Mouse (Mus musculus) midbrain, embryonic 10.5 days (tissue): ENCODE measurements around the gene Fam76b. TPM values are rescaled to one million over a fixed set of nuclear protein-coding genes. Genes with fewer than 3 reads are reported as not detected.

Source experiments
- DNase-seq: peaks from one replicate; pipeline ENCODE4 v3.0.0-alpha.2; 2017; ENCODE audit warnings: low spot score
- H3K27ac ChIP-seq: fragments of 300-500 bp; sonication (generic); replicated peaks from 2 replicates; pipeline ENCODE4 v1.5.1; 2016; ENCODE audit warnings: mild to moderate bottlenecking
- H3K27me3 ChIP-seq: fragments of 300-500 bp; sonication (generic); 2 replicates; pipeline ENCODE4 v1.6.1; 2016; ENCODE audit warnings: low read depth, mild to moderate bottlenecking; ENCODE audit not compliant: poor library complexity, severe bottlenecking
- H3K36me3 ChIP-seq: fragments of 300-500 bp; sonication (generic); 2 replicates; pipeline ENCODE4 v1.6.1; 2016; ENCODE audit warnings: mild to moderate bottlenecking, moderate library complexity
- H3K4me1 ChIP-seq: fragments of 300-500 bp; sonication (generic); 2 replicates; pipeline ENCODE4 v1.6.1; 2016
- H3K4me3 ChIP-seq: fragments of 300-500 bp; sonication (generic); 2 replicates; pipeline ENCODE4 v1.5.1; 2016; ENCODE audit warnings: mild to moderate bottlenecking, moderate library complexity
- H3K9me3 ChIP-seq: fragments of 300-500 bp; sonication (generic); replicated peaks from 2 replicates; pipeline ENCODE4 v1.6.1; 2016; ENCODE audit warnings: mild to moderate bottlenecking
- WGBS: fragments of 180-500 bp; shearing (Covaris S2); methylation state at CpG from one replicate; pipeline ENCODE4 v1.1.7; 2016; 5-methylcytosine and 5-hydroxymethylcytosine counted together
- polyA plus RNA-seq: library from polyadenylated mRNA; unstranded; fragments of >200 nt; fragmentation: Nextera tagmentation; extraction: Ambion mirVana; gene quantifications from 2 replicates; pipeline ENCODE4 v1.2.1, GENCODE M21; 2016

Fam76b gene
- polyA plus RNA-seq, 1 experiment from 2014 or later = 23.4 TPM

DNA sequence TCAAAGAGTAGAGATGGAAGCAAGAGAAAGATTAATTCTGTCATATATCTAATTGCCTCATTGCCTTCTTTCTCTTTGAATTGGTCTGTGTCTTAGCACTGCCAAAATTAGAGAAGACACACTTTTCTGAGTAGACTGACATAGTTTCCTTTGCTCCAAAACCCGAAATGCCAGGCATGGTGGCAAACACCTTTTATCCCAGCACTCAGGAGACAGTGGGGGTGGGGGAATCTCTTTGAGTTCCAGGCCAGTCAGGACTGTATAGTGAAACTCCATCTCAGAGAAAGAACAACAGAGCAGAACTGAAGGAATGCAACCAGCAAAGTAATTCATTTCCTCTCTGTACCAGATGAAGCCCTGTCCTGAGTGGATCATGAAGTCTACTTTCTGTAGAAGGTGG is 53.2 kb downstream of the Fam76b start:
- no peaks in the 10 kb centered on the region for H3K4me1 ChIP-seq
- H3K9me3 ChIP-seq = no peaks in the 10 kb centered on the region
- DNase-seq = no peak
- WGBS = 66% methylated on average over 1 of the region's 1 CpGs
- no peak overlapping the region for H3K27ac ChIP-seq
- H3K27me3 ChIP-seq = no peaks in the 10 kb centered on the region
- no peaks in the 10 kb centered on the region for H3K36me3 ChIP-seq
- H3K4me3 ChIP-seq = no peak overlapping the region

GRCm38 (mm10) chr9:13882478-13882877 is 55.0 kb downstream of the Fam76b start:
- no peak for DNase-seq
- no peaks in the 10 kb centered on the region for H3K4me1 ChIP-seq
- no peak overlapping the region for H3K27ac ChIP-seq
- H3K4me3 ChIP-seq = no peak overlapping the region
- WGBS = 50% methylated on average over 2 of the region's 2 CpGs
- no peaks in the 10 kb centered on the region for H3K27me3 ChIP-seq
- no peaks in the 10 kb centered on the region for H3K9me3 ChIP-seq
- no peaks in the 10 kb centered on the region for H3K36me3 ChIP-seq

DNA sequence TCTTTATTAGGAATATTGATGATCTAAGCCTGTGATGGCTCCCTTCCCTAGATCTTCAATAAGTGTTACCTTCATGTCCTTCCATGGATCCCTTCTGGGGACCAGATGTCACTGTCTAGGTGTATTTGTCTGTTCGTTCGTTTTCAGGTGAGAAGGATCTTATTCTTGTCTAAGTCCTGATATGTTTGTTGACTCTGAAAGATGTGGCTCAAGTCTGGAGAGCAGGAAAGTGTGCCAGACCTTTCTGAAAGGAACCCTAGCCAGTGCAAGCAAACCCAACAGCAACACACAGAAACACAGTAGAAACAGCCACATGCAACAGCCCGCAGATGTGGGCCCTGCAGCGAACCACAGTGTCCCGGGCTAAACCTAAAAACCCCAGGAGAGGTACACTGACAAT is 61.5 kb downstream of the Fam76b start:
- H3K27me3 ChIP-seq = no peaks in the 10 kb centered on the region
- H3K4me3 ChIP-seq = no peak overlapping the region
- no peak overlapping the region; the same call in 1 of the 2 replicates for H3K27ac ChIP-seq
- peaks cover 3% of the 10 kb centered on the region; the same call in 1 of the 2 replicates for H3K4me1 ChIP-seq
- no peak for DNase-seq
- H3K9me3 ChIP-seq = peaks cover 8% of the 10 kb centered on the region
- H3K36me3 ChIP-seq = no peaks in the 10 kb centered on the region
- 75% methylated on average over 5 of the region's 5 CpGs for WGBS

DNA sequence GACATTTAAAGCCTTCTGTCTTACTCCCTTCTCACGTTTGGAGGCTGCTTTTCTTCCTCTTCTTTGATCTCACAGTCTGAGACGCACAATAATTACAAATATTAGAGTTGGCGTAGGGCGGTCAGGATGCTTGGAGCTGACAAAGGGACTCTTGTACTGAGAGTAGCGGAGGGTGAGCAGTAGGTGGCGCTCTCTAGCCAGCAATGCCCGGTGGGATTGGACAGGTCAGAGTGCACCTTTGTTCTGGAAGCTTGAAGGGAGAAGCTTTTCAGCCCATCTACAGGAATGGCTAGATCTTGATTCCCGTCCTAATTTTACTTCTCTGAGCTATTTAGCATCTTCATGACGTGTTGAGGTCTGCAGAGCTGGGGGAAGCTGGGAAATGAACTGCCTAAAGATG is 62.1 kb downstream of the Fam76b start:
- peaks cover 3% of the 10 kb centered on the region; the same call in 1 of the 2 replicates for H3K4me1 ChIP-seq
- 16% methylated on average over 9 of the region's 9 CpGs for WGBS
- H3K9me3 ChIP-seq = peaks cover 8% of the 10 kb centered on the region
- peak; percentile 82 for DNase-seq
- H3K27ac ChIP-seq = peak overlapping the region; percentile 55
- H3K36me3 ChIP-seq = no peaks in the 10 kb centered on the region
- no peaks in the 10 kb centered on the region for H3K27me3 ChIP-seq
- H3K4me3 ChIP-seq = no peak overlapping the region

DNA sequence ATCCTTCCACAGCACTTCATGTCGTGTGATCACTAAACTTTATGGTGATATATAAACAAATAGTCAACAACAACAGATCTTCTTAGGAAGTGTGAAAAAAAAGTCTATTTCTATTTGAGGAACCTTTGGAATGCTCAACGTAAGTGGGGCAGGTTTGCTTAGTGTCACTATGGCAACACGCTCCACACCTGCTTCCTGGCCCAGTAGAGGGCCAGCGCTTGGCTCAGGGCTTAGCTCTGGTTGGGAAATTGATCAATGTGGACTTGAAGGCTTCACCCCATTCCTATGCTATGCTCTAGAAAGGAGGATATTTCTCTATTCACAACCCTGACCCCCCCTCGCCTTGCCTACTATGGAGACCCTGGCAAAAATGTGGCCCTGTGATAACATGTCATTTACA is 62.7 kb downstream of the Fam76b start:
- WGBS = 63% methylated on average over 5 of the region's 5 CpGs
- no peaks in the 10 kb centered on the region for H3K27me3 ChIP-seq
- no peak overlapping the region for H3K4me3 ChIP-seq
- no peak for DNase-seq
- H3K9me3 ChIP-seq = peaks cover 8% of the 10 kb centered on the region
- no peak overlapping the region; the same call in 1 of the 2 replicates for H3K27ac ChIP-seq
- H3K4me1 ChIP-seq = peaks cover 3% of the 10 kb centered on the region; the same call in 1 of the 2 replicates
- no peaks in the 10 kb centered on the region for H3K36me3 ChIP-seq

DNA sequence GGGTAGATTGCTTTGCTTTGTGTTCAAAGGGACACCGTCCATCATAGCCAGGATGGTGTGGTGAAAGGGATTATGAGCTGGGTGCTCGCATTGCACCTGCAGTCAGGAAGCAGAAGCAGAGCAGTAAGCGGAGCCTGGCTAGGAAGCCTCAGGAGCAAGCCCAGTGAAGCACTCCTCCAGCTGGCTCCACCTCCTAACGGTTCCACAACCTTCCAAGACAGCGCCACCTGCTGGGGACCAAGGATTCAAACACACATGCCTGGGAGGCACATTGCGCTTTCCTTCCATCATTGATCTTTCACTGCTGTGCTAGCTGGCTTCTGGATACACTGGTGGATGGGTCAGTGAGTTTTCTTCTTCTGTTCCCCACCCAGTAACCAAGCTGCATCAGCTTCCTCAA is 64.4 kb downstream of the Fam76b start:
- Histone ChIP-seq H3K9me3 (peaks cover 8% of the 10 kb centered on the region), H3K27ac (no peak overlapping the region), H3K4me1 (peaks cover 10% of the 10 kb centered on the region; the same call in 1 of the 2 replicates), H3K4me3 (no peak overlapping the region), H3K36me3 (no peaks in the 10 kb centered on the region), H3K27me3 (no peaks in the 10 kb centered on the region)
- DNase-seq = no peak
- WGBS = 92% methylated on average over 6 of the region's 6 CpGs

DNA sequence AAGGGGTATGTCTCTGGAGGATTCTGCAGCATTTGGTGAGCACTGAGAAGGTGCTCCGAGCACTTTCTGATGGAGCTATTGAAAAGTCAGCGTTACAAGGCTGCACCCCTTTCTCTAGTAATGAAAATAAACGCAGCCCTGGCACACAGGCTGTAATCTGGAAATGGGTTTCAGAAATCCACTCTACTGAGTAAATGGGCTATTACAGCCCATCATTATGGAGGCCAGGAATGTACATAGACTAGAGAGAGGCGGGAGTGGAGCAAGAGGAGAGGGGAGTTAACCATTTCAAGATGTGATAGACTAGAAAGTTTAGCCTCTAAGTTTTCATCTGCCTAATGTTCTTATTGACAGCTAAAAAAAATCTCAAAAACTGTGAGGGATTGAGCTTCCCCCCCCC is 65.5 kb downstream of the Fam76b start:
- Histone ChIP-seq H3K27ac (no peak overlapping the region), H3K9me3 (peaks cover 8% of the 10 kb centered on the region), H3K4me1 (peaks cover 10% of the 10 kb centered on the region; the same call in 1 of the 2 replicates), H3K27me3 (no peaks in the 10 kb centered on the region), H3K36me3 (no peaks in the 10 kb centered on the region), H3K4me3 (no peak overlapping the region)
- WGBS = 67% methylated on average over 4 of the region's 4 CpGs
- DNase-seq = no peak

- peaks cover 16% of the 10 kb centered on the region for H3K4me1 ChIP-seq
- 85% methylated on average over 8 of the region's 8 CpGs for whole genome bisulfite sequencing
- no peaks in the 10 kb centered on the region for H3K36me3 ChIP-seq
These were observed 67.0 kb downstream of the Fam76b start for GRCm38 (mm10) chr9:13894491-13894890.

DNA sequence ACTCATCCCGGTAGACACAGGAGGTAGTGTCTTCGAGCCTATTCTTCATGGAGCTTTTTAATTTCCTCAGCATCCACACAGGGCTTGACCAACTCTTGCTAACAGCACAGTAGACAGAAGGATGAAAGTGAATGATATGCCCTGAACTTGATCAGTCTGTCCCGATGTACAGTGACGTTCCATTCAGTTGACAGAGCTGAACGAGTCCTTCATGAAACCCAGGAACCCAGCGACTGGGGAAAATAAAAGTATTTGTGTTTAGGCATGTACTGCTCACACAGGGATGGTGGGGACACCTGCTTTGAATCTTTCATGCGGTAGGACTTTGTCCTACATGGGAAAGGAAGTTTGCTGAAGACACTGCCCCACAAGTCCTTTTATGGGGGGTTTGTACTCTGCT is 67.4 kb downstream of the Fam76b start:
- Histone ChIP-seq H3K4me3 (no peak overlapping the region), H3K27me3 (no peaks in the 10 kb centered on the region), H3K27ac (no peak overlapping the region), H3K9me3 (peaks cover 8% of the 10 kb centered on the region), H3K36me3 (no peaks in the 10 kb centered on the region), H3K4me1 (peaks cover 14% of the 10 kb centered on the region)
- no peak for DNase-seq
- 92% methylated on average over 7 of the region's 7 CpGs for WGBS

More at GRCm38 (mm10) chr9:13894491-13894890, 67.0 kb downstream of the Fam76b start:
- no peak for DNase-seq
- no peak overlapping the region for H3K4me3 ChIP-seq
- H3K9me3 ChIP-seq = peaks cover 8% of the 10 kb centered on the region
- H3K27me3 ChIP-seq = no peaks in the 10 kb centered on the region
- no peak overlapping the region for H3K27ac ChIP-seq

GRCm38 (mm10) chr9:13896055-13896454 is 68.5 kb downstream of the Fam76b start:
- DNase-seq = no peak
- H3K4me3 ChIP-seq = no peak overlapping the region
- no peaks in the 10 kb centered on the region for H3K36me3 ChIP-seq
- H3K9me3 ChIP-seq = peaks cover 8% of the 10 kb centered on the region
- H3K27ac ChIP-seq = no peak overlapping the region
- no peaks in the 10 kb centered on the region for H3K27me3 ChIP-seq
- 86% methylated on average over 6 of the region's 6 CpGs for WGBS
- H3K4me1 ChIP-seq = peaks cover 13% of the 10 kb centered on the region

DNA sequence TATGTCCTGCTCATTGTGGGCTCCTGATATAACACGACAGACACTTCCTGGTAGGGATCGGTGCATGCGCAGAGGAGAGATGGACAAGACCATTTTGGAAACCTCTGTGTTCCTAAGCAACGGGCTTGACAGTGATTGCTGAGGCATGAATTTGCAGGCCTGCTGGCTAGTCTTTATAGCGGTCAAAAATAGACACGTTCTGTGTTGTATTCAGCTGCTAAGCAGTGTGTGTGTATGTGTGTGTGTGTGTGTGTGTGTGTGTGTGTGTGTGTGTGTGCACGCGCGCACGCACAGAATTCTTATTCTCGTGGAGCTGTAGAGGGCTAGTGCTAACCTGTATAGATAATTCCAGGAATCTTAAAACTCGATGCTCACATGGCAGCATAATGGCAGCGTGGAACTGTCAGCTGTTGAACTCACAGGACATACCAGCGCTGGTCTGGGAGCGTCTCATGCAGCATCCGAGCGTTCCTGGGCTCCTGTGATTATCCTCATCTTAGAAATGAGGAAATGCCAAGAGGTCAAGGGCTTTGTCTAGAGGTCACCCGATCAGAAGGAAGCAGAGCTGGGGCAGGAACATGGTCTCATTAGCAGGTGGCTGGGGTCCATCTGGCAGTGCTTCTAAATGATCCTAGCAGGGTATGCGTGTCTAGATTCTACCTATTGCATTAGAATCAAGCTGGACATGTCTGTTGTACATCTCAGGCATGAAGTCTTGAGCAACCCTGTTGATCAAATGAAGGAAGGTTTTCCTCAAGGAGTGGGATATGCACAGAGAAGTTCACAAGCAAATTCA is 71.2 kb downstream of the Fam76b start:
- Histone ChIP-seq H3K27ac (no peak overlapping the region; the same call in 1 of the 2 replicates), H3K27me3 (no peaks in the 10 kb centered on the region), H3K4me3 (no peak overlapping the region), H3K4me1 (peaks cover 13% of the 10 kb centered on the region), H3K36me3 (no peaks in the 10 kb centered on the region), H3K9me3 (no peaks in the 10 kb centered on the region)
- 81% methylated on average over 19 of the region's 19 CpGs for WGBS
- DNase-seq = no peak

DNA sequence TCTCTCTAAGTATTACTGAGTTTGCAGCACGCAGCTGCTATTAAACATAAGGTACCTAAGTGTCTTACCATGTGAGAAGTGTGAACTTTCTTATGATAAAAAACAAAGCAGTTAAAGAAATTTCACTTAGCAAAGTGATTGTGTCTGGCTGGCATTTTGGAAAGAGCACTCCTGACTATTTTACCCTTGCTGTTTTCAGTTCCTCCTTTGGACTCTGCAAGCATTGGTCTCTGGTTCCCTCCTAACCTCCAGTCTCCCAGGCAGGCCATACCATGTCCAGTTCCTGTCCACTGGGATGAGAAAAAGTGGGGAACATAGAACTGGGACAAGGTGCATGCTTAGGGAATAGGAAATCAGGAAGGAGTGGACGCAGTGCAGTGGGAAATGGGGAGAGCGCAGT is 74.5 kb downstream of the Fam76b start:
- Histone ChIP-seq H3K27ac (no peak overlapping the region), H3K27me3 (no peaks in the 10 kb centered on the region), H3K4me1 (peaks cover 6% of the 10 kb centered on the region), H3K4me3 (no peak overlapping the region), H3K36me3 (no peaks in the 10 kb centered on the region), H3K9me3 (no peaks in the 10 kb centered on the region)
- WGBS = 90% methylated on average over 3 of the region's 3 CpGs
- DNase-seq = no peak

- Histone ChIP-seq H3K36me3 (no peaks in the 10 kb centered on the region), H3K27me3 (no peaks in the 10 kb centered on the region)
- WGBS = 89% methylated on average over 5 of the region's 5 CpGs
These were observed 76.7 kb downstream of the Fam76b start for GRCm38 (mm10) chr9:13904091-13904779.

More at GRCm38 (mm10) chr9:13904091-13904779, 76.7 kb downstream of the Fam76b start:
- Histone ChIP-seq H3K4me1 (no peaks in the 10 kb centered on the region), H3K9me3 (no peaks in the 10 kb centered on the region), H3K27ac (no peak overlapping the region), H3K4me3 (no peak overlapping the region)
- DNase-seq = no peak
